Mouse (Mus musculus) liver, embryonic 13.5 days (tissue): Measurements from ENCODE around the gene Entpd5. TPM values are rescaled to one million over a fixed set of nuclear protein-coding genes. Genes with fewer than 3 reads are reported as not detected.
A peak's percentile ranks its signal among the peaks of the same experiment; 100 is the strongest.

ENCODE experiments used
- ATAC-seq: fragments of 200-750 bp; cut with Nextera tagmentation; 2 replicates; pipeline ENCODE4 v1.8.0; 2017; ENCODE audit warnings: low read depth, mild to moderate bottlenecking, moderate number of reproducible peaks, moderate library complexity
- DNase-seq: peaks from one replicate; pipeline ENCODE4 v3.0.0; 2022
- H3K27ac ChIP-seq: fragments of 300-500 bp; sonication (generic); 2 replicates; pipeline ENCODE4 v1.5.1; 2015; ENCODE audit warnings: moderate library complexity, mild to moderate bottlenecking, inconsistent platforms
- H3K27me3 ChIP-seq: fragments of 300-500 bp; sonication (generic); 2 replicates; pipeline ENCODE4 v1.6.1; 2015; ENCODE audit warnings: mild to moderate bottlenecking, inconsistent platforms
- H3K36me3 ChIP-seq: fragments of 300-500 bp; sonication (generic); 2 replicates; pipeline ENCODE4 v1.6.1; 2015; ENCODE audit warnings: mild to moderate bottlenecking, inconsistent platforms
- H3K4me1 ChIP-seq: fragments of 300-500 bp; sonication (generic); replicated peaks from 2 replicates; pipeline ENCODE4 v1.6.1; 2015; ENCODE audit warnings: inconsistent platforms
- H3K4me2 ChIP-seq: fragments of 300-500 bp; sonication (generic); 2 replicates; pipeline ENCODE4 v1.6.1; 2015; ENCODE audit warnings: inconsistent platforms, mild to moderate bottlenecking, moderate library complexity
- H3K4me3 ChIP-seq: fragments of 300-500 bp; sonication (generic); replicated peaks from 2 replicates; pipeline ENCODE4 v1.5.1; 2015; ENCODE audit warnings: mild to moderate bottlenecking, inconsistent platforms
- H3K9ac ChIP-seq: fragments of 300-500 bp; sonication (generic); 2 replicates; pipeline ENCODE4 v1.6.1; 2015; ENCODE audit warnings: mild to moderate bottlenecking, inconsistent platforms
- H3K9me3 ChIP-seq: fragments of 300-500 bp; sonication (generic); replicated peaks from 2 replicates; pipeline ENCODE4 v1.6.1; 2016; ENCODE audit warnings: inconsistent platforms
- WGBS: fragments of 180-500 bp; shearing (Covaris S2); methylation state at CpG from one replicate; pipeline ENCODE4 v1.1.7; 2015; ENCODE audit not compliant: insufficient replicate concordance; 5-methylcytosine and 5-hydroxymethylcytosine counted together
- polyA plus RNA-seq: library from polyadenylated mRNA; unstranded; fragments of >200 nt; fragmentation: Nextera tagmentation; extraction: Ambion mirVana; gene quantifications from 2 replicates; pipeline ENCODE4 v1.2.1, GENCODE M21; 2015

Gene Entpd5
- polyA plus RNA-seq, 1 experiment from 2014 or later: 11.5 TPM

DNA sequence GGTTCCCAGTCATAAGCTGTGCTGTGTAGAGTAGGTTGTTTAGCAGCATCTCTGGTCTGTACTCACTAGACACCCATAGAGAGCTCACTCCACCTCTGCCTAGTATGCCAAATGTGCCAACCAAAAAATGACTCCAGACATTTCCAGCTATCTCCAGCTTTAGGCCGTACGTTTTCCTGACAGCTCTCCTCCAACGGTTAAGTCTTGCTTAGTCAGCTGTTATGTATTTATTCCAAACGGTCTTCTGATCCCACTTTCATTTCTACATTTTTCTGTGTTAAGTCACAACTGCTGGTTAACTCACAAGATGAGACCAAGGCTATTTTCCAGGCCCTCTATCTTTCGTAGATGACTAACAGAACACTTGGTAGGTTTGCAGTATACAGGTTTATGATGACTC is 10.2 kb downstream of the Entpd5 start:
- Histone ChIP-seq H3K27me3 (no peaks in the 10 kb centered on the region), H3K4me2 (no peak overlapping the region), H3K27ac (no peak overlapping the region), H3K9ac (no peak overlapping the region), H3K9me3 (no peaks in the 10 kb centered on the region), H3K36me3 (no peaks in the 10 kb centered on the region), H3K4me3 (no peak overlapping the region), H3K4me1 (peaks cover 23% of the 10 kb centered on the region)
- ATAC-seq (no peak), DNase-seq (no peak)
- 79% methylated on average over 5 of the region's 5 CpGs for WGBS

DNA sequence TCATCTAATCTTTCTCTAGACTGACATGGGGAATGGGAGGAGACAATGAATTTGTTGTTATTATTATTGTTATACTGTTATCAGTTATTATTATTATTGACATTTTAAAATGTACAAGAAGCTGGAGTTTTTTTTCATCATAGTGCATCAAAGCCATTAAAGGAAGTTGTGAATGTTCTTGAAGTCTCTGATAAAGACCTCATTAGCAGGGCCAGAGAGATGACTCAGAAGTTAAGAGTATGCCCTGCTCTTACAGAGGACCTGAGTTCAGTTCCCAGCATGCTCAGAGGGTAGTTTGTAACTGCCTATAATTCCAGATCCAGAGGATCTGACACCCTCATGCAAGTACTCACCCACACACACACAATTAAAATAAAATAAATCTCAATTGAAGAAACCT is 11.1 kb downstream of the Entpd5 start:
- DNase-seq (no peak), ATAC-seq (no peak)
- no peak overlapping the region for H3K27ac ChIP-seq
- H3K4me2 ChIP-seq: no peak overlapping the region
- no peaks in the 10 kb centered on the region for H3K27me3 ChIP-seq
- H3K4me1 ChIP-seq: peaks cover 23% of the 10 kb centered on the region
- no peak overlapping the region for H3K4me3 ChIP-seq
- no peak overlapping the region for H3K9ac ChIP-seq
- H3K9me3 ChIP-seq: no peaks in the 10 kb centered on the region
- H3K36me3 ChIP-seq: no peaks in the 10 kb centered on the region

DNA sequence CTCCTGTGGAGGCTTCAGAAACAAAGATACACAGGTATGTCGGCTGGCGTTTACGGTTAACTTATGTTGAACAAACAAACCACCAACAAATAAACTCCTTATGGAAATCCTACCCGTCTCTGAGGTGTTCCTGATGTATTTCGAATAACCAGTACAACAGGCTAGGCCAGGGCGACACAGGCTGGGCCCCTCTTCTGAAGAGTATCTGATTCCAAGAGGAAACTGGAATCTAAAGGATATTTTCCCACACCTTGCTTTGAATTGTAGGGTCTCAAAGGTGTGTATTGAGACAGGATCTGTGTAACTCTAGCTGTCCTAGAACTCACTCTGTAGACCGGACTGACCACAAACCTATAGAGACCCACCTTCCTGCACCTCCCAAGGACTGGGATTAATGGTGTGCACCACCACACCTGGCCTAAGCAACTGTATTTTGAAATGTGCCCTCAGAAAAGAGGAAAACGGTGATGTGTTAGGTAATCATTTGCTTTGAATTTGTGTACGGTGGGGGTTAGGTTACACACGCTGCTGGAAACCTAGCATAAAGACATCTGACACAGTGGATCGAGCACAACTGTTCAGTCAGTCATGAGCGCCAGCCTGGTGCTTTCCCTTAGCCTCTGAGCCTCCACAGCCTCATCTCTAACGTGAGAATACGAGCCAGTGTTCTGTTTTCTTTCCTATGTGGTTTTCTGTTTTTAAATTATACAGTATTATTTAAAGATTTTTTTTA is 11.7 kb downstream of the Entpd5 start:
- ATAC-seq (peak; percentile 58), DNase-seq (no peak)
- H3K9ac ChIP-seq: no peak overlapping the region
- no peaks in the 10 kb centered on the region for H3K9me3 ChIP-seq
- no peaks in the 10 kb centered on the region for H3K27me3 ChIP-seq
- WGBS: 74% methylated on average over 14 of the region's 14 CpGs
- H3K27ac ChIP-seq: peak overlapping the region; percentile 29; the same call in 1 of the 2 replicates
- no peaks in the 10 kb centered on the region for H3K36me3 ChIP-seq
- no peak overlapping the region for H3K4me3 ChIP-seq
- H3K4me1 ChIP-seq: peaks cover 23% of the 10 kb centered on the region
- H3K4me2 ChIP-seq: no peak overlapping the region

DNA sequence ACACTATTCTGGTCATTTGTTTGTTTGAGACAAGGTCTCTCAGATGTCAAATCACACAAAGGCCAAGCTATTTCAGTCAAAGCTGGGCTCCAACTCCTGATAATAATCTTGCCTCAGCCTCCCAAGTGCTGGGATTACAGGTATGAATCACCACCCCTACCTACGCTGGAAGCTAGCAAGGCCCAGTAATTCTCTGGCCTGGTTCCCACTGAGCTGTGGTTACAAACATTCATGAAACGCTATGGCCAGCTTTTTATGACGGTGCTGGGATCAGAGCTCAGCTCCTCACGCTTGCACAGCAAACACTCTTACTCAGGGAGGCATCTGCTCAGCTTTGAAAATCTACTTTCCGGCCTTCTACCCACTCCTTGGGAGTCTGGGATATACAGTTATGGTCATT is 15.0 kb downstream of the Entpd5 start:
- Histone ChIP-seq H3K4me1 (peaks cover 3% of the 10 kb centered on the region; the same call in 1 of the 2 replicates), H3K4me2 (no peak overlapping the region), H3K9ac (no peak overlapping the region), H3K36me3 (no peaks in the 10 kb centered on the region), H3K9me3 (no peaks in the 10 kb centered on the region), H3K27ac (no peak overlapping the region), H3K4me3 (no peak overlapping the region), H3K27me3 (no peaks in the 10 kb centered on the region)
- 77% methylated on average over 5 of the region's 5 CpGs for whole genome bisulfite sequencing
- no peak for ATAC-seq
- no peak for DNase-seq

- Histone ChIP-seq H3K27me3 (no peaks in the 10 kb centered on the region), H3K27ac (no peak overlapping the region), H3K9me3 (no peaks in the 10 kb centered on the region), H3K9ac (no peak overlapping the region), H3K4me3 (no peak overlapping the region), H3K36me3 (no peaks in the 10 kb centered on the region), H3K4me1 (peaks cover 11% of the 10 kb centered on the region), H3K4me2 (no peak overlapping the region)
- no peak for ATAC-seq
- WGBS: 92% methylated on average over 4 of the region's 4 CpGs
- no peak for DNase-seq
Observed at GRCm38 (mm10) chr12:84392681-84393080, 16.1 kb downstream of the Entpd5 start.

DNA sequence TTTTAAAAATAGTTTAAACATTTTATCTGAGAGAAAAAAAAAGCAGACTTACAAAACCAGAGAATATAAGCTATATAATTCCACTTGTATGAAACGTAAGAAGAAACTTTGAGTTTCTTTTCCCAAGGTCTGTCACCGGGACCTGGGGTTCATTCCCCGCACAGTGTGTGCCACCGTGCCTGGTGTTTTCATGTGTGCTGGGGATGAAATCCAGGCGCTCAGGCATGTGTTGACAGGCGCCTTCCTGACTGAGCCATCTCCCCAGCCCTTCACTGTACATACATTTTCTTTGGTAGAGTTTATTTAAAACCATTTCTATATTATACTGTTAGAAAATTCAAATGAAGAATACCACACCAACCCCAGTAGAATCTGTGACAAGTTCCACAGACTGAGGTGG is 18.5 kb downstream of the Entpd5 start:
- Histone ChIP-seq H3K27ac (no peak overlapping the region), H3K36me3 (no peaks in the 10 kb centered on the region), H3K4me3 (no peak overlapping the region), H3K9me3 (no peaks in the 10 kb centered on the region), H3K27me3 (no peaks in the 10 kb centered on the region), H3K4me2 (no peak overlapping the region), H3K9ac (no peak overlapping the region), H3K4me1 (peaks cover 8% of the 10 kb centered on the region)
- no peak for DNase-seq
- WGBS: 69% methylated on average over 6 of the region's 6 CpGs
- no peak for ATAC-seq

DNA sequence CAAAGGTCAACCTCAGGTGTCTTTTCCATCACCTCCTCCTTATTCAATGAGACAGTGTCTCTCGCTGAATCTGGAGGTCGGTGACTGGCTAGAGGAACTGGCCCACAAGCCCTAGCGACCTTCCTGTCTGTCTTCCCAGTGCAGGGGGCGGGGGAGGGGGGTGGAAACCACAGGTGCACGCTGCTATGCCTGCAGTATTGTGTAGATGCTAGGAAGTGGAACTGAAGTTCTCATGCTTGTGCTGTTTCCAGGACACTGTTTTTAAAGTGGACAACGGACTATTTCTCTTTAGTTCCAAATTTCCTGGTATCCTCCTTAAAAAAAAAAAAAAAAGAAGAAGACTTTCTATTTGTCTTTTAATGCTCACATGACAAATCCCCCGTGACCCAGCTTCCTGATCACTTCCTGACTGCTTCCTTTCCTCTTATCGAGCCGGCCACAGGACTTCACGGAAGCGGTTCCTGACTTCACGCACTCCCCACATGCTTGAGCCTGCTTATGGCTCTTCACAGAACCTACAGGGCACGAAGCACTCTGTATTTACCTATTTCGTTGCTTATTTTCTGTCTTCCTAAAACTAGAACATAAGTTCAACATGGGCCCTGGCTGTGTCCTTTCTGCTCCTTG is 19.9 kb downstream of the Entpd5 start:
- WGBS: 27% methylated on average over 14 of the region's 14 CpGs
- no peaks in the 10 kb centered on the region for H3K36me3 ChIP-seq
- no peak overlapping the region for H3K9ac ChIP-seq
- no peaks in the 10 kb centered on the region for H3K27me3 ChIP-seq
- H3K9me3 ChIP-seq: no peaks in the 10 kb centered on the region
- H3K27ac ChIP-seq: no peak overlapping the region
- no peak for DNase-seq
- H3K4me1 ChIP-seq: peaks cover 15% of the 10 kb centered on the region
- H3K4me3 ChIP-seq: no peak overlapping the region
- ATAC-seq: 0 out of 2 replicates have a peak, but pooled peaks have one; percentile 45
- H3K4me2 ChIP-seq: 0 out of 2 replicates have a peak overlapping the region, but pooled peaks have one; percentile 3

GRCm38 (mm10) chr12:84388097-84388496 is 20.7 kb downstream of the Entpd5 start:
- ATAC-seq: no peak
- 81% methylated on average over 8 of the region's 8 CpGs for WGBS
- Histone ChIP-seq H3K4me3 (no peak overlapping the region), H3K9ac (no peak overlapping the region), H3K36me3 (0 out of 2 replicates have a peak, but pooled peaks cover 1% of the 10 kb centered on the region), H3K27me3 (no peaks in the 10 kb centered on the region), H3K4me2 (no peak overlapping the region), H3K27ac (no peak overlapping the region), H3K9me3 (no peaks in the 10 kb centered on the region), H3K4me1 (peaks cover 19% of the 10 kb centered on the region)
- DNase-seq: no peak

DNA sequence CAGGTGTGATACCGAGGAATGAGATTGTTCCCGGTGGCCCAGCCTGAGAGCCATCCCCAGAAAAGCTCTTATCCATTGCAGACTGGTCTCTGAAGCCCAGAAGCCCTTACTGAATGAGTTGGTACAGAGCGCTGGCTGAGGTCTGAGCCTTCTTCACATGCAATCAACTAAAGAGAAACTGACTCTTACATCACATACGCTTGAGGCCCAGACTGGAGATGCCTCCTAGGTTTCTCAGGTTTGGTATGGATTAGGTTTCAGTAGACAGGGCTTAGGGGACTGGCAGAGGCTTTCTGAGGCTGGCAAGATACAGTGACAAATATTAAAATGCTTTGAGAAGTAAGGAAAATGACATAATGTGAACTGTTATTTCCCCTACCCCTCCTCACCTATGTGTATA is 23.4 kb downstream of the Entpd5 start:
- Histone ChIP-seq H3K4me3 (no peak overlapping the region), H3K27ac (peak overlapping the region; percentile 61; the same call in 1 of the 2 replicates), H3K27me3 (no peaks in the 10 kb centered on the region), H3K4me2 (no peak overlapping the region), H3K36me3 (peaks cover 6% of the 10 kb centered on the region; the same call in 1 of the 2 replicates), H3K9me3 (no peaks in the 10 kb centered on the region), H3K4me1 (peaks cover 21% of the 10 kb centered on the region), H3K9ac (no peak overlapping the region)
- DNase-seq (no peak), ATAC-seq (no peak)
- WGBS: 77% methylated on average over 4 of the region's 4 CpGs

DNA sequence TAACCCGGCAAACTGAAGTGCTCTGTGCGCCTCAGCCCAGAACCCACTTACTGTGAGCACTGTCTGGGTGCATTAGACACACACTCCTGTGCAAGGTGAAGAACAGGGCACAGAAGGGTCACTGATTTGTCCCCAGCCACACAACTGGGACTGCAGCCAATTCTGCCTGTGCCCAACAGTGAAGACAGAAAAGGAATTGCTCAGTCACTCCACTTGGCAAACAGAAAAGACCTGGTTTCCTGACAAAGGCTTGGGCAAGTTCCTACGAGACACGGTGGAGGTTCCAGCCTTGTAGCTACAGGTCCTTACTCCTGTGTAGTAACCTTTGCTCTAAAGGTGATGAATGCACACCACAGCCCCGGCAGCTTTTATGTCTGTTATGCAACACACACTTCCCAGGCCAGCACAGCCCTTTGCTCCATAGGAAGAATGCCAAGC is 24.2 kb downstream of the Entpd5 start:
- peak; percentile 49; the same call in 1 of the 2 replicates for ATAC-seq
- Histone ChIP-seq H3K27ac (peak overlapping the region; percentile 61), H3K4me1 (peaks cover 27% of the 10 kb centered on the region), H3K4me2 (no peak overlapping the region), H3K4me3 (no peak overlapping the region), H3K9me3 (no peaks in the 10 kb centered on the region), H3K9ac (no peak overlapping the region), H3K36me3 (peaks cover 6% of the 10 kb centered on the region; the same call in 1 of the 2 replicates), H3K27me3 (no peaks in the 10 kb centered on the region)
- DNase-seq: no peak
- WGBS: 61% methylated on average over 5 of the region's 5 CpGs

DNA sequence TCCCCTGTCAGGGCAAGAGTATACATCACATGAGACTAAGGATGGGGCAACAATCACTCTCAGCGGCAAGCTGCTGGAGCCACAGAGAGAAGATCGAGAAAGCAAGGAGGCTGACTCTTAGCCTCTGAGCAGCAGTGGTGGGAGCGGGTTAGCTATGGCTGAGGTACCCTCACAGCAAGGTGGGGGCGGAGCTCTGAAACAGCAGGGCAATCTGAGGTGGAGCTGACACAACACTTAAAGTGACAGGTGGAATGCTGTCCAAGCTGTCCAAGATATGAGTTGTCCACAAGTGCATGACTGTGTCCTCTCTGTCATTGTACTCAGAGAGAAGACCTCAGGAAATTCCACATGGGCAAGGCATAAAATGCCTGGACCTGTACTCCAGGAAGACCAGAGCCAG is 26.5 kb downstream of the Entpd5 start:
- ATAC-seq (no peak), DNase-seq (no peak)
- Histone ChIP-seq H3K4me1 (peaks cover 19% of the 10 kb centered on the region), H3K4me2 (no peak overlapping the region), H3K36me3 (peaks cover 10% of the 10 kb centered on the region; the same call in 1 of the 2 replicates), H3K27me3 (no peaks in the 10 kb centered on the region), H3K4me3 (no peak overlapping the region), H3K9me3 (no peaks in the 10 kb centered on the region), H3K9ac (no peak overlapping the region), H3K27ac (no peak overlapping the region)
- 84% methylated on average over 4 of the region's 4 CpGs for WGBS
